Mouse (Mus musculus): Measurements from ENCODE around the gene Drc1.
A peak's percentile ranks its signal among the peaks of the same experiment; 100 is the strongest.

The Drc1 gene

DNA sequence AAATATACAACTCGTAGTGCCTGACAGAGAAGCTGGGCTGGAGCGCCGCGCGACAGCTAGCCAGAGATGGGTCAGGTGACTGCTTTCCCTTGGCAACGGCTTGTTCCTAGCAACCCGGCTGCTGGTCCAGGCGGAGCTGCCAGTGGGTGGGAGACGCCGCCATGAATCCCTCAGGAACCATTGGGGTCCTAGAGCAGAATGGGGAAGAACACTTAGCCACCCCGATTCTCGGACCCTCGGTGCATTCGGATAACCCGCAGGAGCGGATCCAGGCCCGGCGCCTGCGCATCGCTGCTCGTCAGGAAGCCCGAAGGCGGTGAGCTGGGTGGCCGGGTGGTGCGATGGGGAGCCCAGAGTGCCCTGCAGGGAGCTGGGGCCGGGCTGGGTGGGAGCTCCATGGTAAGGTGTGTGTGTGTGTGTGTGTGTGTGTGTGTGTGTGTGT is at the start of gene Drc1:
Drc1 (plus strand) TSS at position 98 of the 442 bp plus-strand sequence.
- peak; percentile 13 for DNase-seq (ENCODE audit: low read depth, low spot score)

DNA sequence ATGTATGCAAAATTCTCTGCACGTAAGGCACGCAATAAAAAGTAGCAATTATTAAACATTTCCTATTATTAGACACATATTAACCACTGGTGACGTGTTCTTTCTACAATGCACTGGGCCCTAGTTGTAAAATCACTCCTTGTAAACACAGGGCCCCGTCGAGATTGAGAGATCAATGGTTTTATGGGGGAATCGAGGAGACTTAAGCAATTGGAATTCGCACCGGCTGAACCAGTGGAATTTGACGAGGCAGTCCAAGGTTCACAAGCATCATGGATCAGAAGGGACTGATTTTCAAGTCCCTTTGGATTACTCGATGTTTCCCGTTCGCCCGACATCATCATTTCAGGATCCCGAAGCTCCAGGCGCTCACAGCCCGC is 49.3 kb upstream of the Drc1 start:
- DNase-seq (ENCODE audit: low read depth, low spot score): no peak

DNA sequence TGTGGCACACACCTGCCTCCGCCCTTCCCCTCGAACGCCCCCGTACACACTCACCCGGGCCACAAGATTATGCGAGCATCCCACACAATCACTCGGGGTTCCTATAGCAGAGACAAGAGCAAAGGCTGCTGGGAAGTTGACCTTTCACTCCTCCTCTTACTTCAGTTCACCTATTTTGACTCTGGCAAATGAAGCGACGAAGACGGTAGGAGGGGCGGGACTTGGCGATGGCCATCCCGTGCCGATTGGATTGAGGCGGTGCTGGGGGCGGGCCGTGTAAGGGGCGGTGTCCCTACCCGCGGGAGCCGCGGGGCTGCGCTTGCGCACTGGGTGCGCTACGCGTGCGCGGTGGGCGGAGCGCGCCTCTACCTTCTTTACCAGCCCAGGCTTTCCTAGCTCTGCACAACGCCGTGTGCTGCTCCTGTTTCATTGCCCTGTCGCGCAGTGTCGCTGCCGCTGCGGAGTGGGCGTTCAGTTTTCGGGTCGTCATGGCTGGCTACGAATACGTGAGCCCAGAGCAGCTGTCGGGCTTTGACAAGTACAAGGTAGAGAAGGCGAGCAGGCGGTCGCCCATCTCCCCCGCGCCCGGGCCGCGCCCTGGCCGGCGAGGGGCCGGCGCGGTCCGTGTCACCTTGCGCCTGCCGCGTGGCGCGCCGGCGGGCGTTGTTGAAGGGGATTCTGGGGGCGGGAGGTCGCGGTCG is 48.8 kb upstream of the Drc1 start, which contains the start of gene Selenoi:
Selenoi (plus strand) TSS at position 311 of the 701 bp plus-strand sequence.
- peak; percentile 96 for DNase-seq (ENCODE audit: low read depth, low spot score)

DNA sequence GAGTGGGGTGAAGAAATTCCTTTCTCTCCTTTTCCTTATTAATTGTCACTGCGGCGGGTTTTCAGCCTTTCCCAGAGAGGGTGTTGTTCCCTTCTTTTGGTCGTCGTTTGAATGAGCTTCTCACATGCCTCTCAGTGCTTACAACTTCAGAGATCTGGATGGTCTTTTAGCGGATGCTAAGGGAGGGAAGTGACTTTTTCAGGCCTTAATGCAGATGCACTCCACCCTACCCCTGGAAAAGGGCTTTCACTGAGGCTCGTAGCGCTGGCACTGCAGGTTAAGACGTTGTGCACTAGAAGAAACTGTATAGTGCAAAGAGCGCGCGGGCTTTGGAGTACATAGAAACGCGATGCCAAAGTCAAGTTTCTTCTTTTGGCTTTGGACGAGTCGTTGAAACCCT is 48.1 kb upstream of the Drc1 start:
- no peak for DNase-seq (ENCODE audit: low read depth, low spot score)

DNA sequence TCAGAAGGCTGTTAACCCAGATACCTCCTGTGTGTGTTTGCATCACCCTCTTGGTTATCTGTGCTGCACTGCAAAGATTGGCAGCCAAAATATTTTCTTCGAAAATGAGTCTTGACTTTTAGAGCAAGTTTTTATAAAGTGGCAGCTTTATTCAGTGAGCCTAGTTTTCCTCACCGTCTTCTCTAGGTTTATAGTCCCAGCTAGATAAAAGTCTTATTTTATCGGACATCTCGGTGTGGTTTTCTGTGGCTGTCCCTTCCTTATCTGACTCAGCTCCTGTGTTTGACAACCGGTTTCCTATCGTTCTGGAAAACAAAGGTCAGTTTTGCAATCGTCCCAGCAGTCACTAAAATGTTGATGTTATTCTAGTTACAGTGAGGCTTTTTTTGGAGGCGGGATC is 47.2 kb upstream of the Drc1 start:
- DNase-seq (ENCODE audit: low read depth, low spot score): no peak

DNA sequence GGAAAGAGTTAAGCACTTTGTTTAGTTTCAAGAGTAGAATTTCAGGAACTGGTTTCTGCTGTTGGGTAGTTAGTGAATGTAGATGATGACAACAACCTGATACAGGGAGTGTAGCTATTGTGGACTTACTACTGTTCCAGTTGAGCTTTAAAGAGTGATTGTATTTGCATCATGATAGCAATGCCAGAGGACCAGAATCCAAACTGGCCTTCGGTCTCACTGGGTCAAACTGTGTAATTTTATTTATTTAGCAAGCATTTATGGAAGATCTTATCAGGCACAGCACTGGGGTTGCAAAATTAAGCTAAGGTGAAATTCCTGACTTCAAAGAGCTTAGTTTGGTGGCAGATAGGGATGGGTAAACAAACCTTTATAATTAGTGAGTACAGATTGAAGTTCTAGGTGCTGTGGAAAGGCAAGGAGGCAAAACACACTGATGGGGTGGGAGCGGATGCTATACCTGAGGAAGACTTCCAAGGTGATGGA is 45.5 kb upstream of the Drc1 start:
- DNase-seq (ENCODE audit: low read depth, low spot score): no peak

DNA sequence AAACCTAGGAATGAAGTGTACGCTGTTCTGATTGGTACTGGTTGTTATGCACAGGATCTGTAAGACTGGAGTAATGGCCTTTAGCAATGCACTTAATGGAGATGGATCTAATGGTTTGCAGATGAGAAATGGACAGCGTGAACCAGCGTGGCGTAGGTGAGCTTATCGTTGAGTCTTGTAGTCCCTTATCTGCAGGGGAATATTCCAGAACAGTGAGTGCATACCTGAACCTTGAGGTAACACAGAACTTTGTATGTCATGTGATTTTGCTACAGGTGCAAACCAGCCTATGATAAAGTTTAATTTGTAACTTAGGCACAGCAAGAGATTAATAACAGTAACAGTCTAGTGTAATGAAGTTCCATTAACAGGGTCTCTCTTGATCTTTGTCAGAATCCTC is 42.7 kb upstream of the Drc1 start:
- no peak for DNase-seq (ENCODE audit: low read depth, low spot score)

DNA sequence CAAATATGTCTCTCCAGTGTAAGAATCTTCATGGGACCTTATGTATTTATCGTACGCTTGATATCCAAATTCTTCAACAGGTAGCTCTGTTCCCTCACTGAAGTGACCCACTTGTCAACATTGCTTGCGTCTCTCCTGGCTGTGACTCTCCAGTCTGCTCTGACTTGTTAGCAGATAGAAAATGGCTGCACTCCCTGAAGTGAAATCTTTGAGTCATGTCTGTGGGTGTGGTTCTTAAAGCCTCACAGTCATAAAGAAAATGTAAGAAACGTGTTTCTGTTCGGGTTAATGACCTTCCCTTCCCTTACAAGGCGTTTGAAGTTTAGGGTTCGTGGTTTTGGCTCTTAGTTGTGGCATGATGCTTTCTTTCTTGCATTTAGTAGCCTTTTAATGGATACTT is 40.6 kb upstream of the Drc1 start:
- no peak for DNase-seq (ENCODE audit: low read depth, low spot score)

DNA sequence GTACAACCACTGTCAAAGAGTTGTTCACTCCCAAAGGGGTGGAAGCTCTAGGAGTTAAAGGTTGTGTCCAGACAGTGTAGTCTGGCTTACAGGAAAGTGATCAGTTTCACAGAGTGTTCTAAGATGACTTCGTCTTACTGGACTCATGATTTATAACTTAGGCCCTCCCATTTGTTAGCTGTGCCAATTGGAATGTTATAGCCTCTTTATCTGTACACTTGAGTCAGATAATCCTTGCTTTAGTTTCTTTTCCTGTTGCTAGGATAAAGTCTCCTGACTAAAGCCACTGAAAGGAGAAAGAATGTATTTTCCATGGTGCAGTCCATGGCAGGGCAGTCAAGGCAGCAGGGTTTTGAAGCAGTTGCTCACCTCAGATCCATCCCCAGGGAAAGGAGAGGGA is 38.8 kb upstream of the Drc1 start:
- DNase-seq (ENCODE audit: low read depth, low spot score): no peak

DNA sequence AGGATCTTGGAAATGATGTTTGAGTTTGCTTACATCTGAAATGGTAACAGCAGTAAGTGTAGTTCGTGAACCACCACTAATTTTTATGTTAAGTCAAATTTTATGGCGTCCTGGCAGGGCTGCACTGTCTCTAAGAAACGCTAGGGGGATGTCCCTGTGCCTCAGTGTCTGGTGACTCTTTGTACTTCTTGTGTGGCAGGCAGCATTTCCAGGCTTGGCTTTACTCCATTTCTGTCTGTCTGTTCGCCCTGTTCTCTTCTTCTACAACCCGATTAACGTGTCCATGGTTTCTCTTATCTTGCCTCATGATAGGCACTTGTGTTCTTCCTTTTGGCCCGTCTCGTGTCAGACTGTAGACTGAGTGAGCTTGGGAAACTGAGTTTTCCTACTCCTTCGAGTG is 37.4 kb upstream of the Drc1 start:
- DNase-seq (ENCODE audit: low read depth, low spot score): no peak

DNA sequence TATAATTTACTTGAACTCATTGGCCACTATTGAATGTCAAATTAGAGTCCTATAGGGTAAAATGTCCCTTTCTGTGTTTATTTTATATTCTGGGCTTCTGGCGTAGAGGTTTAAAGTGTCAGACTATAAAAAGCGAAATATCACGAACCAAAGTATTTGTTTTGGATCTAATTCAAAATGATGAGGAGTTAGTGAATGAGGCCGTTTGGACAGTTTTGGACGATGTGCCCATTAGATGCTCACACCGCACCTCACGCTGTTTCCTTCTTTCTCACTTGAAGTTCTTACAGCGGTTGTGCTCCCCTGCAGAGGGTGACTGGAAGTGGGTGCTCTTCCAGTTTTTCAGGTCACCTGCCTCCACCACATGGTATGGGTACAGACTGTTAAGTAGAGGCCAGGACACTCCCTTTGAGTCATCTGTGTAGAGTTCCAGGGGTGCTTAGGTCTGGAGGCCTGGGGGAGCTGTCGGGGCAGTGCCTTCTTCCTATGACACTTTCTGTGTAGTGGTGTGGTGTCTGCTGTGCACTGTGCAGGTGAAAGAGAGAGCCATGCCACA is 35.2 kb upstream of the Drc1 start:
- DNase-seq (ENCODE audit: low read depth, low spot score): no peak

DNA sequence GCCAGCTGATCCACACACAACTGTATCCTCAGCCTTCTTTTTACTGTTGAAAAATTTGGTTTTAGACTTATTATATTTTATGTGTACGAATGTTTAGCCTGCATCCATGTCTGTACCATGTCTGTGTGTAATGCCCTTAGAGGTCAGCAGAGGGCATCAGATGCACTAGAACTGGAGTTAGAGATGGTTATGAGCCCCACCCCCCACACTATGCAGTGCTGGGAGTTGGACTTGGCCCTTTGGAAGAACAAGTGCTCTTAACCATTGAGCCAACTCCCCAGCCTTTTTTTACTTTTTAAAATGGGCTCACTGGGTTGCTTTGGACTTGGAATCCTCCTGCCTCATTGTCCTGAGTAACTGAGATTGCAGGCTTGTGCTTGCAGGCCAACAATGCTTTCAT is 33.5 kb upstream of the Drc1 start:
- DNase-seq (ENCODE audit: low read depth, low spot score): no peak

DNA sequence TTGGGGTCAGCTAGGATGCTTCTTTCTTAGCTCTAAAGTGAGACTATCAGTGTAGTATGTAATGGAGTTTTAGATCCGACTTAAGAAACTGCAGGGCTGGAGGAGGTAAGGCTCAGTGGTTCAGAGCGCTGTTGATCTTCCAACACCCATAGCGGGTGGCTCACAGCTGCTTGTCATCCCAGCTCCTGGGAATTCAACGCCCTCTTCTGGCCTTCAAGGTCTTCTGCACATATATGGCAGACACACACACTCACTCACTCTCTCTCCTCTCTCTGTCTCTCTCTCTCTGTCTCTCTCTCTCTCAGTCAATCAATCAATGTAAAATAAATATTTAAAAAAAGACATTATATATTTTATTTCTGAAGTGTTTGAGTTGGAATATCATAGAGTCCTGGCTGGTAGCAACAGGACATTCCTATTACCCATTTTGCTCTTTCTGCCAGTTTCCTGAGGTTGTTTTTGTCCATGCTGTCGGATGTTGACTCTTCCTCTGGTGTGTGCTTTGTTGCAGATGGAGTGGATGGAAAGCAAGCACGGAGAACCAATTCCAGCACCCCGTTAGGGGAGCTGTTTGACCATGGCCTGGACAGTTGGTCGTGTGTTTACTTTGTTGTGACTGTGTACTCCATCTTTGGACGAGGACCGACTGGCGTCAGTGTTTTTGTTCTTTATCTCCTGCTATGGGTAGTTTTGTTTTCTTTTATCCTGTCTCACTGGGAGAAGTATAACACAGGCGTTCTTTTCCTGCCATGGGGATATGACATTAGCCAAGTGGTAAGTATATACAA is 25.4 kb upstream of the Drc1 start:
- no peak for DNase-seq (ENCODE audit: low read depth, low spot score)

DNA sequence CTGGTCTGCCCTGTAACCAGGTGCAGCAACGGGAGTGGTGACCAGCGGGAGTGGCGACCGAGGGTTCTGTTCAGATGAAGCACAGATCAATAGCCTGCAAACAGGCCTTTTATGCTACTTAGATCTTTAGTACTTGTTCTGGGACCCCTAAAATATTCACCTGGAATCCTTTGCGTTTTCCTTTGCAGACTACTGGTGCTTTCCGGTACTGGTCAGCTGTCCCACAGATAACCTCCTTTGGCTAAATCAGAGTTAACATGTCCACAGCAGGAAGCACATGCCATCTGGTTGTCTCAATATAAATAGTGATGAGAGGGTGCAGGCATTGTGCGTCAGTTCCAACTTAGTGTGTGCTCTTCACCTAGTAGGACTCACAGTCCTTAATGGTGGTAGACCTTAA is 22.4 kb upstream of the Drc1 start:
- no peak for DNase-seq (ENCODE audit: low read depth, low spot score)

DNA sequence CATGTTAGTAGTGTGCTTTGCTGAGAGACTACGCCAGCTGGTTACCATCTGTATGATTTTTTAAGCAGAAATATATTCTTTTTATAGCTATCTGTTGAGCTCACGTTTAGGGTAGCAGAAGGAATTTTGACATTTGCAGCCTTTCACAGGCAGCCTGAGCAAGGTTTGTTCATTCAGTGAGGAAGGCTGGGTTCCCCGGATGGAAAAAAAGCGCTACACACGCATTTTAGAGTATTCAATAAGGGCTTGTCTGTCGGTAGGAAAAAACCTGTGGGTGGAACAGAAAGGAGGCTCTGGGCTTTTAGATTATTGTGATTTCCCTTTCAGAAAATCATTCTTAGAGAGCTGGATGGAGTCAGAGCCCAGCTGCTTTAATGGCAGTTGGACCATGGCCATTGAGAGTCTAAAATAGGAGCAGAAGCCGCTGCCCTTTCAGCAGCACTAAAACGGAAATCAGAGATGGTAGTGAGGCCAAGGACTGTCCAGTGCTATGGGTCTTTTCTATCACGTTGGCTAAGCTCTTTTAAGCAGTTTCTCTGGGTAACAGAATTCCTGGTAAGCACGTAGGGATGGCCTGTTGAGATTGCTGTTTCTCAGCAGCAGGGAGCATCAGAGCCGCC is 10.5 kb upstream of the Drc1 start:
- no peak for DNase-seq (ENCODE audit: low read depth, low spot score)

DNA sequence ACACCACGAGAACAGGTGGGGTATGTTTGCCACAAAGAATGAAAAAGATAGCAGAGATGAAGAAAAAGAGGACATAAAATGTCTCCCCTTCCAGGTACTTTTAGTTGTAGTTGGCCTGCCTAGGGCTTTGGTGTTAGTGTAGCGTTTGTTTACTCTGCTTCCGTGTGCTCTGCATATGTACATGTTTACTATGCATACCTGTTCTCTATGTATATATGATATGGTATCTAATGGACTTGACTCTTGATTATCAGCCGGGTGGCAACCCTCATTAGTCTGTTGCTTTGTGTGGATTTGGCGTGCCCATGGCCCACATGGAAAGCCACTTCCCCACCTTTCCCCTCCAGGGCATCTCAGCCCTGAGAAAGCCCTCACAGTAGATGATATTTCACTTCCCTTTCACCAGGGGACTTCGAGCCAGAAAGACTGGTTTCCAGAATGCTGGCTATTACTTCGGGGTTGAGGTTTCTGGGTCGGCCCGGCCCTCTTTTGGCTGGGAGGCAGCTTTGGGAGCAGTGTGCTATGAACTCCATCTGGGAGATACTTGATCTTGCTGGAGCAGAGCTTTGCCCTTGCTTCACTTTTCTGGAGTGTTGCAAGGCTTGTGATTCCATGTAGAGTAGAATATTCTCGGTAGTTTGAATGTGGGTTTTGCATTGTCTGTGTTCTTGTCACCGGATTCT is 9.4 kb upstream of the Drc1 start:
- DNase-seq (ENCODE audit: low read depth, low spot score): no peak

DNA sequence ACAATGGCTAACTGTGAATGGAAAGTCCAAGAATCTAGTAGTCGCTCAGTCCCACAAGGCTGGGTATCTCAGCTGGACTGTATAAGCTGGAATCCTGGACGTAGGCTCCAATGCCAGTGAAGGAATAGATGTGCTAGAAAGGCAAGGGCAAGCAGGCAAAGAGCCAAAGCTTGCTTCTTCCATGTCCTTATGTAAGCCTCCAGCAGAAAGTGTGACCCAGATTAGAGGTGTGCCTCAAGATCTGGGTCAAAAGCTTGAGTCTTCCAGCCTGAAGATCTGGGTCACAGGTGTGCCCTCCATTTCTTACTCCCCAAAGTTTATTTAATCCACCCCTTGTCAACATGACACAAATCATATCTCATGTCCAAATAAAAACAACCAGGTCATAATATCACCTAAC is 4.8 kb upstream of the Drc1 start:
- no peak for DNase-seq (ENCODE audit: low read depth, low spot score)

DNA sequence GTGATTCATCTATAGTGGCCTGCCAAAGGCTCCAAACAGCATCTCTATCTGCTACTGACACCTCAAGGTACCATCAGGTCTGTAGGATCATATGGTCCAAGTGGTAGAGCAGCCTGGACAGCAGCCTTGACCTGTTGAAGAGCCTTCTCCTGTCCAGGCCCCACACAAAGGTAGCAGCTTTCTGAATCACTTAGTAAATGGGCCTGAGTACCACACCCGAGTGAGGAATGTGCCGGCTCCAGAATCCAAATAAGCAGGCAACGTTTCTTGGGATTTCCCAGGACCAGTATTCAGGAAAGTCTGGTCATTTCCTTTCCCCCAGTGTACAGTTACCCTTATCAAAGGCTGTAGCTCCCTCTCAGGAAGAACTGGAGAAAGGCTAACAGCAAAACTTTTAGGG is 2.2 kb upstream of the Drc1 start:
- no peak for DNase-seq (ENCODE audit: low read depth, low spot score)

DNA sequence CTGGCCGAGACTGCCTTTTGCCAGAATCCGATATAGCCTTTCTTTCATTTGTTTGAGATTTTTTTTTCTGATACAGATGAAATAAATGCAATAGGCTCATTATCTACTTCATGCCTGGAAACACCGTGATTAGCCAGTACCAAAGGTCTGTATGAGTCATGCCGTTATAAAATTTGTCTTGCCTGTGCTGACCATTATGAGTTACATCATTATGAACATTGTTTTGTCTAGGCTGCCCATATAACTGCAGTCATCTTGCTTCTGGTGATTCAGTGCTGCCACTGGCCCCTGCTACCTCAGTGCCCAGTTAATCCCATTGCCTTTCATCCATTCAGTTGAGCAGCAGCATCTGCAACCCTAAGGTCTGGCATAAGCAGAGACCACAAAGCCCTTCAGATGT is 1.7 kb upstream of the Drc1 start:
- DNase-seq (ENCODE audit: low read depth, low spot score): no peak

DNA sequence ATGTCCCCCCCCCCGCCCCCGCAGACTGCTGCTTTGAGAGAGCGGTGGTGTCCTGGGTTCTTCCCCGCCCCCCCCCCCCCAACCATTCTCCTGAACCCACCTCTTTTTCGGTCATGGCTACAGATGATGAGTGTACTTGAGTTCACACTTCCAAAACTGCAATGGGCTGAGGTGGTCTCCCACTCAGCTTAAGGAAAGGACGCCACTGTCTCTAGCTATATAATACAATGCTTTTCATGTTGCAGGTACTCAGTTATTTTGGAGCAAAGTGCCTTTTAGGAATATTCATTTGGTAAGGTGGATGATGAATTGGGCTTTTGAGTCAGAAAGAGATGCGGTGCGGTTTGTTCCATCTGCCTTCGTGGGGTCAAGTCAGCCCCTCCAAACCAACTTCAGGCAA is 324 bp upstream of the Drc1 start:
- no peak for DNase-seq (ENCODE audit: low read depth, low spot score)

DNA sequence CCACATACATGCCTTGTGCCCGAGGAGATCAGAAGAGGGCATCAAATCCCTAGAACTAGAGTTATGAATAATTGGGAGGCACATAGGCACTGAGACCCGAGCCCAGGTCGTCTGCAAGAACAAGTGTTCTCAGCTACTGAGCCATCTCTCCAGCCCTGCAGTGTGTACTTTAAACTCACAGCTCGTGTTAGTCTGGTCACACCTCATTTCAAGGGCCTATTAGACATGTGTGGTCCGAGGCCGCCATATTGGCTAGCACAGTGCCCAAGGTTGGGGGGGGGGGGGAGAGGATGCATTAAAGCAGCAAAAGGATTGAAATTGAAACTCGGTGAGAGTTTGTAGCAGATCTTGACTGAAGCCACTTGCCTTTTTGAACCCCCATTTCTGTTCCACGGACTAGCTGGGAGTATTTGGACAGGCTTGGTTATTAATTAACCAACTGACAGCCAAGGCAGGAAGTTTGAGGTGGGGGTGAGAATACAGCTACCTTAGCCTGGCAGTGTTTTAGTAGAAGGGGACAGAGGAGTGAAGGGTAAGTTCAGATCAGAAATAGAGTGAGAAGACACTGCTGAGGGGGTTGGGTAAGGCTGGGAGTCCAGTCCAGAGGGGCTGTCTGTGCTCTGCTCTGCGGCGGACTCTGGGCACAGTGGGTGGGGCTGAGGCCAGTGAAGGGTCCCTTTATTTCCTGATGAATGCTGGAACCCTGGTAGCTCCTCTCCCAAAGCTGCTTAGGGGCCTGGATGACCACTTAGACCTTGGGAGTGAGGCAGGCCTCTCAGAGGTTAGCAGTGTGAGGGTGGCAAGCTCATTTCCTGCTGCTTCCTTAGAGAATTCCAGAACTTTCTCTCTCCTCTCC is 5.0 kb downstream of the Drc1 start:
- no peak for DNase-seq (ENCODE audit: low read depth, low spot score)
